Mouse (Mus musculus): ENCODE results near the gene Wdr90. TPM values are rescaled to one million over a fixed set of nuclear protein-coding genes. Genes with fewer than 3 reads are reported as not detected.
"Not testable (repeated sequence)": the region's sequence is repeated elsewhere in the genome, so short reads cannot be mapped to it uniquely, and the experiment has no call there.

Gene Wdr90
- polyA plus RNA-seq, 1 experiment from 2014 or later, result 23.6 TPM

- no peak overlapping the region for H3K27ac ChIP-seq
- WGBS, result 89% methylated on average over 6 of the region's 6 CpGs
- H3K36me3 ChIP-seq, result peaks cover 32% of the 10 kb centered on the region
- no peak overlapping the region for H3K9ac ChIP-seq
- H3K9me3 ChIP-seq, result no peaks in the 10 kb centered on the region
- H3K4me3 ChIP-seq, result no peak overlapping the region
- H3K4me2 ChIP-seq (replicated peaks), result peak overlapping the region; percentile 82
- ATAC-seq (ENCODE audit: low FRiP score, low read depth), result no peak
- peaks cover 55% of the 10 kb centered on the region for H3K4me1 ChIP-seq
- peaks cover 5% of the 10 kb centered on the region for H3K27me3 ChIP-seq (replicated peaks)
These were observed 36.0 kb downstream of the Wdr90 start for GRCm38 (mm10) chr17:25825311-25825710.

GRCm38 (mm10) chr17:25824362-25825142 is 36.7 kb downstream of the Wdr90 start:
- peak overlapping the region; percentile 82 for H3K4me2 ChIP-seq (replicated peaks)
- peaks cover 12% of the 10 kb centered on the region for H3K27me3 ChIP-seq (replicated peaks)
- H3K36me3 ChIP-seq, result peaks cover 29% of the 10 kb centered on the region
- WGBS, result 76% methylated on average over 17 of the region's 17 CpGs
- ATAC-seq (ENCODE audit: low FRiP score, low read depth), result no peak
- H3K9ac ChIP-seq, result peak overlapping the region; percentile 73; the same call in 1 of the 2 replicates
- H3K4me3 ChIP-seq, result peak overlapping the region; percentile 53; the same call in 1 of the 2 replicates
- H3K27ac ChIP-seq, result no peak overlapping the region
- peaks cover 48% of the 10 kb centered on the region for H3K4me1 ChIP-seq
- H3K9me3 ChIP-seq, result no peaks in the 10 kb centered on the region

DNA sequence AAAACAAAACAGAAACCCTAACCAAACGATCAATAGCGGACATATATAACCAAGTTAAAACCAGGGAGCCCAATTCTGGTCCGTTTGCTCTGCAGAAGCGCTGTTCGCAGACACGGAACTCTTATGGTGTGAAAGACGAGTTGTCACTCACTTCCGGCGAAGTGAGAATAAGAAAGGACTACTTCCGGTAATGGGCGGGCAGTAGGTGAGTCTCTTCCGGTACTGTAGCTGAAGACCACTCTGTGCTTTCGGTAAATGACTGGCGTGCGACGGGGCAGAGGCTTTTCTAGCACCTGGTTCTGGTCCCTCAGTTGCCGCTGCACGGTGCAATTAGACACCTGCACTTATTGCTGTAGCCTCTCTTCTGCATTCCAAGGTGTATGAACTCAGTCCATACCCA is 37.8 kb downstream of the Wdr90 start, which contains the start of gene Wdr24:
Wdr24 (plus strand) TSS at position 176 of the 400 bp plus-strand sequence.
- H3K9me3 ChIP-seq, result no peaks in the 10 kb centered on the region
- H3K9ac ChIP-seq, result peak within 1 kb of the TSS; percentile 73
- H3K4me1 ChIP-seq, result peaks cover 47% of the 10 kb centered on the region
- H3K36me3 ChIP-seq, result peaks cover 34% of the 10 kb centered on the region
- peaks cover 23% of the 10 kb centered on the region for H3K27me3 ChIP-seq (replicated peaks)
- peak within 1 kb of the TSS; percentile 82 for H3K4me2 ChIP-seq (replicated peaks)
- peak within 1 kb of the TSS; percentile 53 for H3K4me3 ChIP-seq
- ATAC-seq (ENCODE audit: low FRiP score, low read depth), result no peak
- WGBS, result under 1% methylated on average over 18 of the region's 18 CpGs
- no peak within 1 kb of the TSS for H3K27ac ChIP-seq

- Histone ChIP-seq H3K27me3 (replicated peaks) (peaks cover 43% of the 10 kb centered on the region), H3K4me1 (peaks cover 7% of the 10 kb centered on the region), H3K36me3 (peaks cover 28% of the 10 kb centered on the region), H3K27ac (no peak overlapping the region), H3K4me3 (0 out of 2 replicates have a peak overlapping the region, but pooled peaks have one; percentile 11), H3K9me3 (no peaks in the 10 kb centered on the region), H3K4me2 (replicated peaks) (peak overlapping the region; percentile 32), H3K9ac (no peak overlapping the region)
- ATAC-seq (ENCODE audit: low FRiP score, low read depth), result no peak
- WGBS, result 7% methylated on average over 46 of the region's 46 CpGs
These were observed 42.2 kb downstream of the Wdr90 start for GRCm38 (mm10) chr17:25818851-25819780.

DNA sequence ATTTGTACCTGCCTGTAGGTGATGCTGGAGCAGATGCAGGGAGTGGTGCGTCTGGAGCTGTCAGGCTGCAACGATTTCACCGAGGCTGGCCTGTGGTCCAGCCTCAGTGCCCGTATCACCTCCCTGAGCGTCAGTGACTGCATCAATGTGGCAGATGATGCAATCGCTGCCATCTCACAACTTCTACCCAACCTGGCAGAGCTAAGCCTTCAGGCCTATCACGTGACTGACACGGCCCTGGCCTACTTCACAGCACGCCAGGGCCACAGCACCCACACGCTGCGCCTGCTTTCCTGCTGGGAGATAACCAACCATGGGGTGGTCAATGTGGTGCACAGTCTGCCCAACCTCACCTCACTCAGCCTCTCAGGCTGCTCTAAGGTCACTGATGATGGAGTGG is 43.6 kb downstream of the Wdr90 start:
- Histone ChIP-seq H3K9me3 (no peaks in the 10 kb centered on the region), H3K4me2 (replicated peaks) (no peak overlapping the region), H3K36me3 (peaks cover 28% of the 10 kb centered on the region), H3K4me1 (peaks cover 13% of the 10 kb centered on the region), H3K4me3 (no peak overlapping the region), H3K27me3 (replicated peaks) (peaks cover 43% of the 10 kb centered on the region), H3K9ac (no peak overlapping the region), H3K27ac (no peak overlapping the region)
- 90% methylated on average over 11 of the region's 11 CpGs for WGBS
- no peak for ATAC-seq (ENCODE audit: low FRiP score, low read depth)

DNA sequence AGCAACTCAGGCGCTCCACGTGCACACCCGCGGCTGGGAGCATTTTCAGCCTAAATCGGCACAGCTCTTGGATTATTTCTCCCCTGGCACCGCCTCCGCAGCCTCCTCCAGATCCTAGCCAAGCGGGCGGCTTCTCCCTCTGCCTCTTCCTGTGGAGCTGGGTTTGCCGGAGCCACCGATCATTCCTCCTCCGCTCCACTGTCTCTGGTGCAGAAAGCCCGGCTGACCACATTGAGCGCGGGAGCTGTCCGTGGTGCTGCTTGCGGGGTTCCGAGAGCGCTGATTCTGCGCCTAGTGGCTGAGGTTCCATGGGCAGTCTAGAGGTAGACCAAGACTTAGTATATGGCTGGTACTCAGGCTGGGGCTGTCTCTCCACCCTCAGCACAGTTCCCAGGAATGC is 47.8 kb downstream of the Wdr90 start:
- no peak overlapping the region for H3K27ac ChIP-seq

DNA sequence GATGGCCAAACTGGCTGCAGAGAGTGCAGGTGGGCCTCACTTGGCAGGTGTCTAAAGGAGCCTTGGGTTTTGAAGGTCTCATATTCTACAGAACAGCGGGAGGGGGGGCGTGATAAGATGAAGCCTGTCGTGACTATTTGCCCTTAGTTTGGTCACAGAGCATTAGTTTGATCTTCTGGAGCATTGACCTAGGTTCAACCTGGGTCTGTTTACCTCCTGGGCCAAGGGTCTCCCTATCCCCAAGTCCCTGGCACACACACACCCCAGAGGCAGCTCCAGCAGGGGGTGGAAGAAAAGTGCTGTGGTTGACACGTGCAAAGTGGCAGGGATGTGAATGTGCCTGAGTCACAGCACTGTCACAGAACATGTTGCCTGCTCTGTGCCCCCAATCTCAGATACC is 50.4 kb downstream of the Wdr90 start:
- Histone ChIP-seq H3K36me3 (peaks cover 3% of the 10 kb centered on the region; the same call in 1 of the 2 replicates), H3K27me3 (replicated peaks) (peaks cover 12% of the 10 kb centered on the region), H3K27ac (no peak overlapping the region), H3K4me2 (replicated peaks) (peak overlapping the region; percentile 86), H3K9ac (no peak overlapping the region), H3K4me3 (no peak overlapping the region), H3K9me3 (no peaks in the 10 kb centered on the region), H3K4me1 (peaks cover 36% of the 10 kb centered on the region)
- WGBS, result 78% methylated on average over 4 of the region's 4 CpGs
- ATAC-seq (ENCODE audit: low FRiP score, low read depth), result no peak

More for the DNA sequence above, 47.8 kb downstream of the Wdr90 start:
- no peak overlapping the region for H3K4me3 ChIP-seq
- peaks cover 24% of the 10 kb centered on the region for H3K36me3 ChIP-seq
- ATAC-seq (ENCODE audit: low FRiP score, low read depth), result no peak
- peak overlapping the region; percentile 34 for H3K4me2 ChIP-seq (replicated peaks)
- no peak overlapping the region; the same call in 1 of the 2 replicates for H3K9ac ChIP-seq
- no peaks in the 10 kb centered on the region for H3K9me3 ChIP-seq
- WGBS, result 1% methylated on average over 20 of the region's 20 CpGs
- H3K4me1 ChIP-seq, result peaks cover 31% of the 10 kb centered on the region
- H3K27me3 ChIP-seq (replicated peaks), result peaks cover 32% of the 10 kb centered on the region

DNA sequence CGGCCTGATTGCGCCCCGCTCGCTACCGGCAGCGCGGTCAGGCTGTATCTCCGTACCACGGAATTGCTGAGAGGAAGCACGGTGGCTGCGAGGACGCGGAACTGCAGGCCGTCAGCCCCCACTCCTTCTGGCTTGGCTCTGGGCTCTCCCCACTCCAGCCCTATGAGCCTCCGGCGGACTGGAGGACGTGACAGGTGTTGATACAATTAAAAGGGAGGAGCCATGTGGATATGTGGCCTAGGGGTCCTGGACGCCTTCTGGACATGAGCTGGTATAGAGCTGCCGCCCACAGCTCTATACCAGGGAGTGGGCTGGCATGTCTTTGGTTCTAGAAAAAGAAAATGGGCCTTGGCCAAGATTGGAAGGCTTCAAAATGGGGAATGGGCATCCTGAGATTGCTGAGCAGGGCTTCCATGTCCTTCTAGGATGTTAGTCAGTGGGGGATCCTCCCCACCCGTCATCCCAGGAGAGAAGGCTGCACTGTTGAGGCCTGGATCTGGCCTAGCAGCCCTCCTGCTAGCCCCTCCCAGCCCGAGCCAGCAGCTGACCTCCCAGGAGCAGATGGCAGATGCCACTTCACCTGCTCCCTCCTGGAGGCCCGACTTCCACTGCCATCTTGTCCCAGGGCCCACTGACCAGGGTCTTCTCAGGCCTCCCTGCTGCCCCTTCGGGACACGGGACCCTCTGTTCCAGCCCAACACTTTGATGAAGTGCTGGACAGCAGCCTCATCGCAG is 51.5 kb downstream of the Wdr90 start:
- 7% methylated on average over 25 of the region's 25 CpGs for WGBS

GRCm38 (mm10) chr17:25808789-25809605 is 52.3 kb downstream of the Wdr90 start, which contains the start of gene Fbxl16:
TSS of gene Fbxl16 (plus strand) at chr17:25809085.
- peak within 1 kb of the TSS; percentile 87 for H3K9ac ChIP-seq
- peaks cover 12% of the 10 kb centered on the region for H3K27me3 ChIP-seq (replicated peaks)
- peak; percentile 80 for ATAC-seq (ENCODE audit: low FRiP score, low read depth)
- H3K4me1 ChIP-seq, result peaks cover 36% of the 10 kb centered on the region
- under 1% methylated on average over 94 of the region's 100 CpGs for WGBS
- H3K4me3 ChIP-seq, result peak within 1 kb of the TSS; percentile 77
- H3K27ac ChIP-seq, result peak within 1 kb of the TSS; percentile 90
- no peaks in the 10 kb centered on the region for H3K9me3 ChIP-seq
- peak within 1 kb of the TSS; percentile 86 for H3K4me2 ChIP-seq (replicated peaks)
- H3K36me3 ChIP-seq, result peaks cover 3% of the 10 kb centered on the region; the same call in 1 of the 2 replicates

More for the DNA sequence above, 51.5 kb downstream of the Wdr90 start:
- H3K27ac ChIP-seq, result peak overlapping the region; percentile 90
- ATAC-seq (ENCODE audit: low FRiP score, low read depth), result peak; percentile 61
- H3K4me2 ChIP-seq (replicated peaks), result peak overlapping the region; percentile 86
- H3K9me3 ChIP-seq, result no peaks in the 10 kb centered on the region
- H3K36me3 ChIP-seq, result peaks cover 3% of the 10 kb centered on the region; the same call in 1 of the 2 replicates
- H3K27me3 ChIP-seq (replicated peaks), result peaks cover 12% of the 10 kb centered on the region
- H3K9ac ChIP-seq, result peak overlapping the region; percentile 87
- peak overlapping the region; percentile 77 for H3K4me3 ChIP-seq
- H3K4me1 ChIP-seq, result peaks cover 36% of the 10 kb centered on the region

DNA sequence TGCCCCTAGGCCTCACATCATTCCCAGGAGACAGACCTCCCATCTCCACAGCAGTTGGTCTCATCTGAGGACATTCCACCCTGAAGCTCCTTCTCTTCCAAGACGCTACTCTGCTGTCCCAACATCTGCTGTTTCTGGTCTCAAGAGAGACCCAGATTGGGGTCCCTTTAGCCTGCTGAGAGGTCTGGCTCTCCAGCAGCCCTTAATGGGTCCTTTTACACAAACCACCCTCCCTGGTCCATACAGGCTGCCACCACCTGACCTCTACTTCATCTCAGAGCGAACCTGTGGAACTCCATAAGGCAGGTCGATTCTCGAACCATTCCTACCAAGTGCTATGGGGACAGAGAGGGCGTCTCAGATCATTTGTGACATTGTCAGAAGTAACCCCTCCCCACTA is 53.3 kb downstream of the Wdr90 start:
- H3K36me3 ChIP-seq, result peaks cover 3% of the 10 kb centered on the region; the same call in 1 of the 2 replicates
- H3K4me1 ChIP-seq, result peaks cover 39% of the 10 kb centered on the region
- peak overlapping the region; percentile 90; the same call in 1 of the 2 replicates for H3K27ac ChIP-seq
- H3K27me3 ChIP-seq (replicated peaks), result peaks cover 12% of the 10 kb centered on the region
- H3K9me3 ChIP-seq, result no peaks in the 10 kb centered on the region
- H3K4me3 ChIP-seq, result no peak overlapping the region
- no peak for ATAC-seq (ENCODE audit: low FRiP score, low read depth)
- peak overlapping the region; percentile 86 for H3K4me2 ChIP-seq (replicated peaks)
- 34% methylated on average over 5 of the region's 5 CpGs for WGBS
- H3K9ac ChIP-seq, result peak overlapping the region; percentile 87; the same call in 1 of the 2 replicates

DNA sequence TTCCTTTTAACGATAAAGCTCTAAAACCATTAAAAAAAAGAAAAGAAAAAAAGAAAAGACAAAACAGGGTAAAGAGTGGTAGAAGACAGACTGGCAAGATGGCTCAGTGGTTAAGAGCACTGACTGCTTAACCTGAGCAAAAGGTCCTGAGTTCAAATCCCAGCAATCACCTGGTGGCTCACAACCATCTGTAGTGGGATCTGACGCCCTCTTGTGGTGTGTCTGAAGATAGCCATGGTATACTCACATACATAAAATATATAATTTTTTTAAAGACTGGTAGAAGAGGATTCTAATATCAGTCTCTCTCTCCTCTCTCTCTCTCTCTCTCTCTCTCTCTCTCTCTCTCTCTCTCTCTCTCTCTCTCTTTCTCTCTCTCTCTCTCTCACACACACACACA is 53.8 kb downstream of the Wdr90 start:
- not testable (repeated sequence) for H3K9ac ChIP-seq; H3K4me2 ChIP-seq (replicated peaks); H3K27ac ChIP-seq; ATAC-seq (ENCODE audit: low FRiP score, low read depth); H3K4me3 ChIP-seq; H3K36me3 ChIP-seq; H3K9me3 ChIP-seq
- 54% methylated on average over 2 of the region's 2 CpGs for WGBS
- Histone ChIP-seq H3K4me1 (peaks cover 39% of the 10 kb centered on the region), H3K27me3 (replicated peaks) (peaks cover 12% of the 10 kb centered on the region)
